ENCODE assay signal across 15 mouse cellular contexts in genomic region chr19:47211609-47212312, GRCm38 (mm10). TPM values are rescaled to one million over a fixed set of nuclear protein-coding genes. Genes with fewer than 3 reads are reported as not detected.
DNase-seq lines count a peak whose midpoint lies in the region.
"Had no signal": no experiment of that assay in that cellular context is flagged by ENCODE, and none has a peak within 500 bp of the region (broad histone marks: within the 10 kb centered on the region; RNA-seq: fewer than 3 reads in every experiment).

No protein-coding gene starts in this region.

- H3K27ac ChIP-seq in heart, embryonic 10.5 days, result no peak overlapping the region
- H3K27ac ChIP-seq: liver, embryonic 14.5 days had no signal

- H3K4me1 ChIP-seq in heart, embryonic 10.5 days, result no peaks in the 10 kb centered on the region

- H3K4me3 ChIP-seq in heart, embryonic 10.5 days, result no peak overlapping the region

- DNase-seq in right cerebral cortex, adult 18-20 months, result peak; percentile 28
- DNase-seq in right cerebral cortex, postnatal 14 days, result no peak
- DNase-seq in cerebellum, postnatal 36 days, result peak; percentile 80 to 82
- DNase-seq in layer of hippocampus, postnatal 36 days, result peak; percentile 46 to 48
- DNase-seq in retina, postnatal 7 days (ENCODE audit: low read depth, low spot score), result peak; percentile 70
- no peak for DNase-seq in heart, embryonic 10.5 days (ENCODE audit: low spot score)
- no peak for DNase-seq in spleen, adult 18-20 months
- DNase-seq: gastrocnemius, postnatal 10 days; heart, postnatal 4 days; kidney, postnatal 36 days; thymus, postnatal 14 days had no signal

- no peaks in the 10 kb centered on the region for H3K9me3 ChIP-seq in heart, embryonic 10.5 days

- H3K36me3 ChIP-seq in heart, embryonic 10.5 days, result no peaks in the 10 kb centered on the region

- WGBS in heart, embryonic 10.5 days, result 75% methylated on average over 10 of the region's 10 CpGs

- no peaks in the 10 kb centered on the region for H3K27me3 ChIP-seq in heart, embryonic 10.5 days (ENCODE audit: insufficient read depth, poor library complexity, severe bottlenecking)

RNA-seq across cellular contexts. Expression of gene Neurl1a, which starts 33.1 kb away (rescaled TPM):
- 100 to 1,000 TPM; 174 to 190 TPM for total RNA-seq in layer of hippocampus, postnatal 36 days (2021)
- 3.4 and 5.1 TPM in 2 replicates for polyA plus RNA-seq in heart, embryonic 10.5 days (2016; fragmentation: Nextera tagmentation; extraction: Ambion mirVana)
- total RNA-seq: megakaryocyte, adult 5-6 weeks had no signal

RNA-seq across cellular contexts. Expression of gene Calhm3, which starts 54.2 kb away (rescaled TPM):
- not detected for total RNA-seq in layer of hippocampus, postnatal 36 days (2021)
- not detected in 2 replicates for polyA plus RNA-seq in heart, embryonic 10.5 days (2016; fragmentation: Nextera tagmentation; extraction: Ambion mirVana)
- total RNA-seq: gastrocnemius, postnatal 10 days; heart, postnatal 4 days; megakaryocyte, adult 5-6 weeks had no signal
- polyA plus RNA-seq: activated CD4-positive, CD25-positive, alpha-beta regulatory T cell, adult 4 months; liver, embryonic 14.5 days; spleen, adult 2 months had no signal

Comparison
In these comparisons a context has a peak if more than half of its experiments do, and no peak if none do; other contexts are left out.
1. DNase-seq: peak in right cerebral cortex, adult 18-20 months (single experiment), cerebellum, postnatal 36 days (2 of 2), layer of hippocampus, postnatal 36 days (2 of 2) and retina, postnatal 7 days (single experiment); none in right cerebral cortex, postnatal 14 days (single experiment), heart, embryonic 10.5 days (single experiment) and spleen, adult 18-20 months (0 of 2).